Comparison of ENCODE assay signal across 7 mouse cellular contexts in the genomic region with DNA sequence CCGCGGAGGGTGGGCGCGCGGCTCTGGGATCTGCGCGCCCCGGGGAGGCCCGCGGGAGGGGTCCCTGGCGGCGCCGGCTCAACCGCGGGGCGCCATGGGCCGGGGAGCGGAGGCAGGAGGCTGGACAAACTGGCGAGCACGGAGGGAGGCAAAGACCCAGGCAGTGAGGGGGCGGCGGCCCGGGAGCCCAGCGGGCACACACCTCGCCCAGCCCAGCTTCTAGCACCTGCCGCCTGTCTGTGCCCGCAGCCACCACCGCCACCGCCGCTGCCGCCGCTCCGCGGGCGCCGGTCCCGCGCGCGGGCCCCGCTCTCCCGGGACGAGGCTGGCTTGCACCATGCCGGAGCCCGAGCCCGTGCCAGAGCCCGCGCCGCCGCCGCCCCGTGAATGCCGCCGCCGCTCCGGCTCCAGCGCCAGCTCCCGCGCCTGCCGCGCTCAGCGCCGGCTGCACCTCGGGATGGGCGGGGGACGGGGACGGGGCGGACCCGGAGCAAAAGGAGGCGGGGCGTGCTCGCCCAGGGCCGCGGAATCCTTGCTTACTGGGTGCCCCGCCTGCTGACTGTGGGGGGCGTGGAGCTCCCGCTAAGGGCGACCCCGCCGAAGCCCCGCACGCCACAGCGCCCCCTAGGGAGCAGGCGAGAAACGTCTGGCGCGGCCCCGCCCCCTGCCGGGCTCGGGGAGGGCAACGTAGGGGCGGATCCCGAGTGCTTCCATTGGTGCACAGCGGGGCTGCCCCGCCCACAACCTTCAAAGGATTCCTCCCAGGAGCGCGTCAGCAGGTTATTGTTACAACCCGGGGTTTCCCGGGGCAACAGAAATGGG. TPM values are rescaled to one million over a fixed set of nuclear protein-coding genes. Genes with fewer than 3 reads are reported as not detected.
DNase-seq lines count a peak whose midpoint lies in the region; ATAC-seq and TF ChIP-seq lines count a peak whose summit lies in the region.

A gene (minus strand): TSS at position 60 of the 822 bp plus-strand sequence.

- H3K27ac ChIP-seq in embryonic facial prominence, embryonic 12.5 days, result no peak within 1 kb of the TSS
- no peak within 1 kb of the TSS for H3K27ac ChIP-seq in limb, embryonic 11.5 days (replicated peaks; ENCODE audit: low read depth, low read length)
- H3K27ac ChIP-seq in midbrain, embryonic 15.5 days, result peak within 1 kb of the TSS; percentile 83
- H3K27ac ChIP-seq in spleen, adult 2 months (ENCODE audit: insufficient read depth, low read length), result no peak within 1 kb of the TSS

- peak within 1 kb of the TSS; percentile 99 for H3K4me2 ChIP-seq in embryonic facial prominence, embryonic 12.5 days (replicated peaks)
- peak within 1 kb of the TSS; percentile 100 for H3K4me2 ChIP-seq in limb, embryonic 11.5 days (ENCODE audit: low read depth, severe bottlenecking)
- peak within 1 kb of the TSS; percentile 93 for H3K4me2 ChIP-seq in midbrain, embryonic 15.5 days

- peak within 1 kb of the TSS; percentile 55 for H3K4me3 ChIP-seq in embryonic facial prominence, embryonic 12.5 days
- H3K4me3 ChIP-seq in limb, embryonic 11.5 days (ENCODE audit: low read depth, low read length), result peak within 1 kb of the TSS; percentile 53
- peak within 1 kb of the TSS; percentile 90 for H3K4me3 ChIP-seq in midbrain, embryonic 15.5 days
- H3K4me3 ChIP-seq in spleen, adult 2 months (ENCODE audit: extremely low read depth, insufficient read depth, insufficient read length), result peak within 1 kb of the TSS; percentile 55

- no peaks in the 10 kb centered on the region for H3K9me3 ChIP-seq in embryonic facial prominence, embryonic 12.5 days
- no peaks in the 10 kb centered on the region for H3K9me3 ChIP-seq in limb, embryonic 11.5 days (ENCODE audit: control insufficient read depth, low read length)
- H3K9me3 ChIP-seq in midbrain, embryonic 15.5 days, result no peaks in the 10 kb centered on the region

- H3K4me1 ChIP-seq in embryonic facial prominence, embryonic 12.5 days, result peaks cover 23% of the 10 kb centered on the region
- H3K4me1 ChIP-seq in limb, embryonic 11.5 days (ENCODE audit: control insufficient read depth, insufficient read depth, low read length), result peaks cover 19% of the 10 kb centered on the region
- peaks cover 43% of the 10 kb centered on the region for H3K4me1 ChIP-seq in midbrain, embryonic 15.5 days
- H3K4me1 ChIP-seq in spleen, adult 2 months (ENCODE audit: control insufficient read depth, insufficient read depth, insufficient read length), result peaks cover 11% of the 10 kb centered on the region

- TF ChIP-seq CTCF in spleen, adult 2 months (IDR thresholded peaks at IDR 0.05; ENCODE audit: extremely low read depth, insufficient read depth, insufficient read length, insufficient replicate concordance), result peak; percentile 60

- H3K9ac ChIP-seq in embryonic facial prominence, embryonic 12.5 days, result peak within 1 kb of the TSS; percentile 50
- peak within 1 kb of the TSS; percentile 43 for H3K9ac ChIP-seq in limb, embryonic 11.5 days (ENCODE audit: low read length)
- peak within 1 kb of the TSS; percentile 83 for H3K9ac ChIP-seq in midbrain, embryonic 15.5 days

- H3K36me3 ChIP-seq in embryonic facial prominence, embryonic 12.5 days, result no peaks in the 10 kb centered on the region
- H3K36me3 ChIP-seq in limb, embryonic 11.5 days (ENCODE audit: control insufficient read depth, insufficient read depth, low read length), result no peaks in the 10 kb centered on the region
- H3K36me3 ChIP-seq in midbrain, embryonic 15.5 days (replicated peaks), result no peaks in the 10 kb centered on the region
- H3K36me3 ChIP-seq in spleen, adult 2 months (ENCODE audit: control insufficient read depth, insufficient read depth, low read length), result no peaks in the 10 kb centered on the region

- under 1% methylated on average over 87 of the region's 99 CpGs for WGBS in embryonic facial prominence, embryonic 12.5 days
- under 1% methylated on average over 70 of the region's 99 CpGs for WGBS in limb, embryonic 11.5 days
- under 1% methylated on average over 93 of the region's 99 CpGs for WGBS in midbrain, embryonic 15.5 days
- WGBS in spleen, adult 2 months, result 1% methylated on average over 78 of the region's 99 CpGs

- DNase-seq in adrenal gland, postnatal 25 days, result peak; percentile 97
- peak; percentile 100 for DNase-seq in heart, adult 11 months
- DNase-seq in kidney, adult 18-20 months, result peak; percentile 95
- peak; percentile 96 for DNase-seq in limb, embryonic 11.5 days (ENCODE audit: low spot score)
- peak; percentile 65 to 80 for DNase-seq in spleen, adult 2 months (ENCODE audit: low read depth in 1 of 2, low spot score in 2 of 2)

- no peak for TF ChIP-seq POLR2A in spleen, adult 2 months (IDR thresholded peaks at IDR 0.05; ENCODE audit: low read depth, low read length)

- peaks cover 55% of the 10 kb centered on the region for H3K27me3 ChIP-seq in embryonic facial prominence, embryonic 12.5 days
- peaks cover 32% of the 10 kb centered on the region for H3K27me3 ChIP-seq in limb, embryonic 11.5 days (ENCODE audit: control insufficient read depth, insufficient read depth, low read length)
- H3K27me3 ChIP-seq in midbrain, embryonic 15.5 days (replicated peaks), result 0 out of 2 replicates have a peak, but pooled peaks cover 6% of the 10 kb centered on the region
- peaks cover 17% of the 10 kb centered on the region for H3K27me3 ChIP-seq in spleen, adult 2 months (ENCODE audit: control insufficient read depth, insufficient read depth, low read length)

- ATAC-seq in embryonic facial prominence, embryonic 12.5 days (ENCODE audit: insufficient number of reproducible peaks, insufficient read depth, low FRiP score, low TSS enrichment), result peak; percentile 85
- peak; percentile 91 for ATAC-seq in limb, embryonic 11.5 days (ENCODE audit: insufficient number of reproducible peaks, low FRiP score, low TSS enrichment, low read depth)
- peak; percentile 89 for ATAC-seq in midbrain, embryonic 15.5 days (replicated peaks)

RNA-seq across cellular contexts. Expression of the gene that starts here (rescaled TPM):
- 0.71 and 1.9 TPM in 2 replicates for total RNA-seq in adrenal gland, postnatal 25 days (2021)
- 0.46 and 0.47 TPM in 2 replicates for polyA plus RNA-seq in embryonic facial prominence, embryonic 12.5 days (2016; fragmentation: Nextera tagmentation; extraction: Ambion mirVana)
- 0.07 and 0.11 TPM in 2 replicates for polyA plus RNA-seq in limb, embryonic 11.5 days (2014; fragmentation: Nextera tagmentation; extraction: Ambion mirVana)
- 1.2 and 1.3 TPM in 2 replicates for polyA plus RNA-seq in midbrain, embryonic 15.5 days (2015; fragmentation: Nextera tagmentation; extraction: Ambion mirVana)
- 0.20 and 0.26 TPM in 2 replicates for polyA plus RNA-seq in spleen, adult 2 months (2012; rRNA removed)

Comparison
In these comparisons a context has a peak if more than half of its experiments do, and no peak if none do; other contexts are left out.
1. Peak in ATAC-seq, H3K4me3 ChIP-seq, H3K9ac ChIP-seq and H3K4me2 ChIP-seq in embryonic facial prominence, embryonic 12.5 days; RNA of the gene not detected or under 1 TPM.
2. Peak in DNase-seq, ATAC-seq, H3K4me3 ChIP-seq, H3K9ac ChIP-seq and H3K4me2 ChIP-seq in limb, embryonic 11.5 days; RNA of the gene not detected or under 1 TPM.
3. Peak in DNase-seq and H3K4me3 ChIP-seq in spleen, adult 2 months; RNA of the gene not detected or under 1 TPM.